Mouse (Mus musculus): ENCODE measurements around the gene Gm2696.
A peak's percentile ranks its signal among the peaks of the same experiment; 100 is the strongest.

DNA sequence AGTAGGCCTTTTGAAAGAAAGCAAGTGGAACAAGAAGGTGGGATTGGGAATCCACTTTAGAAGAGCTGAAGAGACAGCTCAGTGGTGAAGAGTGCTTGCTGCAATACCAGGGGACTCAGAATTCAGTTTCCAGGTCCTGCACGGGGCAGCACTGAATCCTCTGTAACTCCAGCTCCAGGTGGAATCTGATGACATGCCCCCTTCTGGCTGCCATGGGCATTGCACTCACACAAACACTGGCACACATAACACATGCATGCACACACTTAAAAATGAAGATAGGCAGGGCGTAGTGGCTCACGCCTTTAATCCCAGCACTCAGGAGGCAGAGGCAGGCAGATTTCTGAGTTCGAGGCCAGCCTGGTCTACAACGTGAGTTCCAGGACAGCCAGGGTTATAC is 68.1 kb downstream of the Gm2696 start:
- no peak for TF ChIP-seq RAD21 (IDR thresholded peaks at IDR 0.05; ENCODE audit: low read depth, low read length)
- TF ChIP-seq CTCF (conservative IDR thresholded peaks at IDR 0.05 in 1 of 2, IDR thresholded peaks at IDR 0.05 in 1 of 2; ENCODE audit: low read depth in 2 of 2, low read length in 2 of 2), result peak in 1 of 2 experiments; percentile 27; a peak in 2 of 4 replicates
- no peak for TF ChIP-seq ZMIZ1 (IDR thresholded peaks at IDR 0.05; ENCODE audit: low read depth, low read length)
- TF ChIP-seq EP300 (IDR thresholded peaks at IDR 0.05; ENCODE audit: low read length), result no peak
- no peak for TF ChIP-seq ZC3H11A (IDR thresholded peaks at IDR 0.05; ENCODE audit: low read depth, low read length)
- no peak for TF ChIP-seq ETS1 (conservative IDR thresholded peaks at IDR 0.05; ENCODE audit: low read depth, low read length)
- TF ChIP-seq ZNF384 (IDR thresholded peaks at IDR 0.05; ENCODE audit: low read depth, low read length), result no peak
- no peak for TF ChIP-seq SIN3A (IDR thresholded peaks at IDR 0.05; ENCODE audit: low read length)
- TF ChIP-seq POLR2A (IDR thresholded peaks at IDR 0.05; ENCODE audit: low read depth, low read length), result no peak
- no peak for TF ChIP-seq SMC3 (IDR thresholded peaks at IDR 0.05; ENCODE audit: low read depth, low read length)
- TF ChIP-seq USF1 (IDR thresholded peaks at IDR 0.05; ENCODE audit: low read depth, low read length), result no peak
- TF ChIP-seq IRF4 (IDR thresholded peaks at IDR 0.05; ENCODE audit: low read depth, low read length), result no peak
